Mouse (Mus musculus) heart, adult 2 months (tissue): ENCODE data around the gene Vti1b. TPM values are rescaled to one million over a fixed set of nuclear protein-coding genes. Genes with fewer than 3 reads are reported as not detected.

Experiments
- DNase-seq, 2 experiments: peaks; one replicate each; pipeline ENCODE4 v3.0.0; 2021
- H3K27ac ChIP-seq: fragments of 200-600 bp; 2 replicates; pipeline ENCODE4 v1.8.1; 2022
- H3K27me3 ChIP-seq: fragments of 200-500 bp; 2 replicates; pipeline ENCODE4 v1.6.1; 2012; ENCODE audit warnings: mild to moderate bottlenecking, low read length, inconsistent platforms, mixed read lengths; ENCODE audit not compliant: control insufficient read depth, insufficient read depth
- H3K36me3 ChIP-seq: fragments of 200-500 bp; 2 replicates; pipeline ENCODE4 v1.6.1; 2012; ENCODE audit warnings: low read length, inconsistent platforms; ENCODE audit not compliant: control insufficient read depth, insufficient read depth
- H3K4me1 ChIP-seq: fragments of 200-500 bp; 2 replicates; pipeline ENCODE4 v1.6.1; 2011; ENCODE audit warnings: low read length; ENCODE audit not compliant: control insufficient read depth, insufficient read depth
- H3K4me3 ChIP-seq: fragments of 200-600 bp; 2 replicates; pipeline ENCODE4 v1.8.1; 2022
- H3K79me2 ChIP-seq: fragments of 200-500 bp; replicated peaks from 2 replicates; pipeline ENCODE4 v1.6.1; 2012; ENCODE audit warnings: mild to moderate bottlenecking, inconsistent platforms, low read length, moderate library complexity, mixed read lengths; ENCODE audit not compliant: control insufficient read depth, insufficient read depth
- H3K9ac ChIP-seq: fragments of 200-500 bp; 2 replicates; pipeline ENCODE4 v1.6.1; 2012; ENCODE audit warnings: low read depth, mild to moderate bottlenecking, control low read depth, inconsistent platforms, low read length, mixed read lengths
- CTCF ChIP-seq: fragments of 200-600 bp; IDR thresholded peaks from 2 replicates; pipeline ENCODE4 v1.8.1; 2022; ENCODE audit warnings: antibody characterized with exemption, mild to moderate bottlenecking, moderate library complexity
- EP300 ChIP-seq: fragments of 200-500 bp; IDR thresholded peaks from 2 replicates; pipeline ENCODE4 v1.6.1; 2011; ENCODE audit warnings: low read depth, low read length, control low read depth; ENCODE audit not compliant: insufficient read depth
- POLR2A ChIP-seq: fragments of 200-500 bp; IDR thresholded peaks from 2 replicates; pipeline ENCODE4 v1.6.1; 2011; ENCODE audit warnings: mild to moderate bottlenecking, low read depth, low read length, control low read depth; ENCODE audit not compliant: insufficient read depth
- WGBS: fragments of 180-500 bp; shearing (Covaris S2); methylation state at CpG from one replicate; pipeline ENCODE4 v1.1.7; 2018; 5-methylcytosine and 5-hydroxymethylcytosine counted together
- intact Hi-C: fragments of 180-260 bp; cut with DNase I; formaldehyde crosslinking; loops from one replicate; pipeline ENCODE4 v1.15.1; 2025
- polyA plus RNA-seq: library from polyadenylated mRNA; depleted of rRNA; stranded (reverse); fragments of >200 nt; gene quantifications from 2 replicates; pipeline ENCODE4 v1.2.3, GENCODE M21; 2012
- total RNA-seq, 2 experiments: library from RNA; stranded (reverse); gene quantifications; 2 replicates each; pipeline ENCODE4 v1.2.3; 2021

Gene Vti1b
- total and polyA plus RNA-seq, 3 experiments, result 37.3 to 103 (median 100) TPM

DNA sequence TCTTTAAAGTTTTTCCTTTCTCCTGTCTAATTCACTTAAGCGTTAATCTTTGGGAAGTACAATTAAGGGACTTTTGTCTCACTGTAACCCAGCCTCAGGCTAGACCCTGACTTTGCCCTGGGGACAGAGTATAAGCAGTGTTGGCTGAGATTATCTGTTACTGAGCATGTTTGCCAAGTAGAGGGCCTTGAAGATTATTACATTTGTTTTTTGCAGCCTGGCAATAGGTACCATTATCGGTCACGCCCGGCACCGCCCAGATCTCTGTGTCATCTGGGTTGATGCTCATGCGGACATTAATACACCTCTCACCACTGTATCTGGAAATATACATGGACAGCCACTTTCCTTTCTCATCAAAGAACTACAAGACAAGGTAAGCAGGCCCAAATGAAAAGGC, 22.8 kb downstream of the Vti1b start:
- Histone ChIP-seq H3K27ac (no peak overlapping the region), H3K27me3 (no peaks in the 10 kb centered on the region), H3K36me3 (no peaks in the 10 kb centered on the region), H3K79me2 (no peaks in the 10 kb centered on the region), H3K9ac (no peak overlapping the region), H3K4me3 (no peak overlapping the region), H3K4me1 (no peaks in the 10 kb centered on the region)
- no peak for TF ChIP-seq POLR2A
- no peak for TF ChIP-seq CTCF
- no peak for TF ChIP-seq EP300
- DNase-seq, result no peak
- intact Hi-C loops, result no loop called here
- WGBS, result 99% methylated on average over 6 of the region's 6 CpGs

DNA sequence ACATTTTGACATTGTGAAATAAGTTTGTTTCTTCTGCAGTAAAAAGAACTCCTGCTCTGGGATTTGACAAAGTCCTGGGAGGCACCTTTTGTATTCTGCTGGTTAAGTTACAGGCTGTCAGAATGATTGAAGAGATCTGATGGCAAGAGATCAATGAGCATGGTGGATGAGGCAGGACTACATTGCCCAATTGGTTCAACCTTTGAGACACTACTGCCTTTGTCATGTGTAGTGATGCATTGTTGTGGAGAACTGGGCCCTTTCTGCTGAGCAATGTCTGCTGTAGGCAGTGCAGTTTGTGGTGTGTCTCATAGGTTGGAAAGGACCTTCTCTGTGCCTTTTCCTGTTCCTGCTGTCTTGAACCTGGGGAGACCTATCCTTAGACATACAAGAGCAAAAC, 31.1 kb downstream of the Vti1b start:
- no peaks in the 10 kb centered on the region for H3K4me1 ChIP-seq
- intact Hi-C loops, result no loop called here
- no peak for TF ChIP-seq POLR2A
- TF ChIP-seq EP300, result no peak
- TF ChIP-seq CTCF, result no peak
- no peaks in the 10 kb centered on the region for H3K36me3 ChIP-seq
- H3K27ac ChIP-seq, result no peak overlapping the region
- no peaks in the 10 kb centered on the region for H3K27me3 ChIP-seq
- no peaks in the 10 kb centered on the region for H3K79me2 ChIP-seq
- H3K4me3 ChIP-seq, result no peak overlapping the region
- no peak for DNase-seq
- H3K9ac ChIP-seq, result no peak overlapping the region

DNA sequence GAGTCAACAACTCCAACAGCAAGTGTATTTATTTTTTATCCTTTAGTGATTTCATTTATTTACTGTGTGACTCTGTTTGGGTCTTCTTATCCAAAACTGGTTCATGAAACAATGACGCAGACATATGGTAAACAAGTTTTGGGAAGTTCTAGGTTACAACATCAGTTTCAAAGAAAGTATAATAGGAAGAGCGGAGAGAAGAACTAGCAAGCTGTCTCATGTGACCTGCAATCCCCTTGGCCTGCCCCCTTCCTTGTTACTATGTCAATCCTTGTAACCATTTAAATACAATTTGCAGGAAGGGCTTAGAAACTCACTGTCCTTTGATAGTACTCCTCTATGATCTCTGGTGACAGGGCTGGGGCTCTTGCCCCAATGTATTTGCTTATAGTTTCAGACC, 31.7 kb downstream of the Vti1b start:
- Histone ChIP-seq H3K27me3 (no peaks in the 10 kb centered on the region), H3K79me2 (no peaks in the 10 kb centered on the region), H3K4me3 (no peak overlapping the region), H3K9ac (no peak overlapping the region), H3K36me3 (no peaks in the 10 kb centered on the region), H3K27ac (no peak overlapping the region), H3K4me1 (no peaks in the 10 kb centered on the region)
- no peak for DNase-seq
- intact Hi-C loops, result no loop called here
- TF ChIP-seq CTCF (no peak), POLR2A (no peak), EP300 (no peak)
- WGBS, result 84% methylated on average over 2 of the region's 2 CpGs

DNA sequence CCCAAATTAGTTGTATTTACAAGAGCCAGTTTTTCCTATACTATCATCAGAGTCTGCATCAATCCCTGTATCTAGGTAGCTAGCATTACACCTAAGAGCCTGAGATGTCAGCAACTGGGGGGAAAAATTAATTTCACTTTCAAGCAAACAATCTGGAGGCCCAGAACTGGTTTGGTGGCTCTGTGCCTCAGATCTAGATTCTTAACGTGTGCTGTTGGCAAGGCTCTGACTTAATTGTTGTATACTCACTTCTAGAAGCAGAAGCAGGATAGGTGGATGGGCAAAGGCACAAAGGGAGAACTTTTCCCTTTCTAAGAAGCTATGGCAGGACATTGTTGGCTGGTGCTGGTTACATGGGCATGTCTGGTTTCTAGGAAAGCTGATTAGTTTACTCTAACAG, 33.0 kb downstream of the Vti1b start:
- H3K36me3 ChIP-seq, result no peaks in the 10 kb centered on the region
- H3K27me3 ChIP-seq, result no peaks in the 10 kb centered on the region
- H3K4me3 ChIP-seq, result no peak overlapping the region
- intact Hi-C loops, result no loop called here
- H3K79me2 ChIP-seq, result no peaks in the 10 kb centered on the region
- no peak overlapping the region for H3K27ac ChIP-seq
- 31% methylated on average over 1 of the region's 1 CpGs for WGBS
- no peak for TF ChIP-seq EP300
- no peak for TF ChIP-seq CTCF
- TF ChIP-seq POLR2A, result no peak
- no peak for DNase-seq
- no peaks in the 10 kb centered on the region for H3K4me1 ChIP-seq
- no peak overlapping the region for H3K9ac ChIP-seq

DNA sequence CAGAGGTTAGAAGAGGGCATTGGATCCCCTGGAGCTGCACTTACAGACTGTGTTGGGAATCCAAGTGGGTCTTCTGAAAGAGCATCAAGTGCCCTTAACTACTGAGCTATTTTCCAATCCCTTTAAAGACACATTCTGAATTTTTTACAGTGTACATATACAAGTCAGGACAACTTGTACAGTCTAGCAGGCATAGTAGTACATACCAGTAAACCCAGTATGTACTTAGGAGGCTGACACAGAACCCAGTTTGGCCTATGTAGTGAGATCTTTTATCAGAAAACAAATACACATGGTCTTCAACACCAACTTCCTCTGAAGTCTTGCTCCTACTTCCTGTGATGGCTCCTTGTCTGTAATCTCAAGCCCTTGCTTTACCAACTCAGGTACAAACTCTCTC, 33.5 kb downstream of the Vti1b start:
- no peaks in the 10 kb centered on the region for H3K79me2 ChIP-seq
- no peak overlapping the region for H3K9ac ChIP-seq
- intact Hi-C loops, result no loop called here
- no peak overlapping the region for H3K4me3 ChIP-seq
- H3K27ac ChIP-seq, result no peak overlapping the region
- TF ChIP-seq EP300, result no peak
- no peaks in the 10 kb centered on the region for H3K27me3 ChIP-seq
- DNase-seq, result no peak
- no peaks in the 10 kb centered on the region for H3K36me3 ChIP-seq
- no peaks in the 10 kb centered on the region for H3K4me1 ChIP-seq

DNA sequence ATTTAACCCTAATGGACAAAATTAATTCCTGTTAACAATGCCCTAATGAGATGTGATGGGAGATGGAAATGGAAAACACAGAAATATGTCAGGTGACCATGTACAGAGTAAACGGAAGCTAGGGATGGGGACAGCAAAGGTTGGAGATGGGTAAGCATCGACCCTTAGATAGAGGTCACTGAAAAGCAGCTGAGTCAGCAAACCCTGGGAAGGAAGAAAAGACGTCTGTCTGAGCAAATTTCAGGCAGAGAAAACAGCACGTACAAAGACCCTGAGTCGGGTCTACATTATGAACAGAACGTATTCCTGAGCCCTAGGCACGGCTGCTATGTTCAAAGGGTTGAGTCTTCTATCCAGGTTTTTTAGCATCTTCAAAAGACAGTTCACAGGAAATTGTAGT, 35.5 kb downstream of the Vti1b start:
- Histone ChIP-seq H3K27ac (no peak overlapping the region), H3K36me3 (no peaks in the 10 kb centered on the region), H3K9ac (no peak overlapping the region), H3K27me3 (peaks cover 4% of the 10 kb centered on the region), H3K79me2 (no peaks in the 10 kb centered on the region), H3K4me3 (no peak overlapping the region), H3K4me1 (no peaks in the 10 kb centered on the region)
- TF ChIP-seq POLR2A (no peak), EP300 (no peak), CTCF (no peak)
- no peak for DNase-seq
- WGBS, result 81% methylated on average over 7 of the region's 7 CpGs
- intact Hi-C loops, result no loop called here
